Mouse (Mus musculus): ENCODE measurements around the gene Ang2.

GRCm38 (mm10) chr14:51150206-51150831 is 48.6 kb downstream of the Ang2 start:
- TF ChIP-seq CTCF (IDR thresholded peaks at IDR 0.05; ENCODE audit: low read depth, low read length), result no peak
- TF ChIP-seq TAL1 (conservative IDR thresholded peaks at IDR 0.05; ENCODE audit: low read depth, low read length), result 0 out of 2 replicates have a peak, but pooled peaks have one; percentile 15
- TF ChIP-seq GATA1 (IDR thresholded peaks at IDR 0.05; ENCODE audit: borderline replicate concordance, low read length), result no peak
- TF ChIP-seq POLR2AphosphoS5 (IDR thresholded peaks at IDR 0.05; ENCODE audit: insufficient replicate concordance, low read depth, low read length), result no peak

Measured in G1E (cell line).